ENCODE assay signal across 8 mouse cellular contexts in genomic region chr12:73909013-73909575, GRCm38 (mm10). TPM values are rescaled to one million over a fixed set of nuclear protein-coding genes. Genes with fewer than 3 reads are reported as not detected.
DNase-seq lines count a peak whose midpoint lies in the region; ATAC-seq and TF ChIP-seq lines count a peak whose summit lies in the region.

No protein-coding gene starts in this region.

- peak overlapping the region; percentile 93 for H3K9ac ChIP-seq in hindbrain, embryonic 13.5 days
- peak overlapping the region; percentile 99 for H3K9ac ChIP-seq in midbrain, embryonic 16.5 days (ENCODE audit: low read depth, low read length)

- H3K4me3 ChIP-seq in left cerebral cortex, adult 2 months = peak overlapping the region; percentile 96
- H3K4me3 ChIP-seq in bone marrow, adult 2 months (replicated peaks; ENCODE audit: control insufficient read depth, low read depth, low read length) = peak overlapping the region; percentile 89
- peak overlapping the region; percentile 93 for H3K4me3 ChIP-seq in hindbrain, embryonic 13.5 days
- peak overlapping the region; percentile 98 for H3K4me3 ChIP-seq in midbrain, embryonic 16.5 days (ENCODE audit: low read depth, low read length)

- TF ChIP-seq POLR2A in bone marrow, adult 2 months (IDR thresholded peaks at IDR 0.05; ENCODE audit: borderline replicate concordance, control insufficient read depth, low read depth, low read length) = no peak

- H3K27ac ChIP-seq in left cerebral cortex, adult 2 months = peak overlapping the region; percentile 99
- H3K27ac ChIP-seq in bone marrow, adult 2 months (ENCODE audit: control insufficient read depth, insufficient read depth, low read depth, low read length, poor library complexity) = no peak overlapping the region
- H3K27ac ChIP-seq in hindbrain, embryonic 13.5 days = no peak overlapping the region
- no peak overlapping the region for H3K27ac ChIP-seq in midbrain, embryonic 16.5 days (ENCODE audit: low read length)

- H3K4me2 ChIP-seq in hindbrain, embryonic 13.5 days = peak overlapping the region; percentile 74
- peak overlapping the region; percentile 86 for H3K4me2 ChIP-seq in midbrain, embryonic 16.5 days (ENCODE audit: low read length)

- WGBS in bone marrow, adult 2 months = 1% methylated on average over 6 of the region's 6 CpGs
- 6% methylated on average over 6 of the region's 6 CpGs for WGBS in hindbrain, embryonic 13.5 days
- WGBS in midbrain, embryonic 16.5 days = 3% methylated on average over 6 of the region's 6 CpGs

- no peaks in the 10 kb centered on the region; the same call in 1 of the 2 replicates for H3K4me1 ChIP-seq in bone marrow, adult 2 months (ENCODE audit: control insufficient read depth, insufficient read depth, low read length)
- peaks cover 17% of the 10 kb centered on the region for H3K4me1 ChIP-seq in hindbrain, embryonic 13.5 days (replicated peaks)
- peaks cover 18% of the 10 kb centered on the region for H3K4me1 ChIP-seq in midbrain, embryonic 16.5 days (ENCODE audit: control insufficient read depth, insufficient read depth, low read length)

- no peaks in the 10 kb centered on the region for H3K36me3 ChIP-seq in hindbrain, embryonic 13.5 days
- H3K36me3 ChIP-seq in midbrain, embryonic 16.5 days (ENCODE audit: control insufficient read depth, insufficient read depth, low read length) = no peaks in the 10 kb centered on the region

- no peak for DNase-seq in left cerebral cortex, adult 2 months (ENCODE audit: extremely low spot score in 1 of 2, low spot score in 2 of 2)
- no peak for DNase-seq in left cerebral cortex, postnatal 36 days (ENCODE audit: low spot score in 2 of 2)
- no peak for DNase-seq in right cerebral cortex, postnatal 4 days
- no peak for DNase-seq in yolk sac, embryonic 10.5 days (ENCODE audit: low spot score)
- no peak for DNase-seq in right cerebral cortex, postnatal 36 days (ENCODE audit: low spot score in 2 of 2)

- H3K9me3 ChIP-seq in hindbrain, embryonic 13.5 days = no peaks in the 10 kb centered on the region
- H3K9me3 ChIP-seq in midbrain, embryonic 16.5 days (replicated peaks; ENCODE audit: control insufficient read depth, low read length, poor library complexity, severe bottlenecking) = no peaks in the 10 kb centered on the region

- ATAC-seq in hindbrain, embryonic 13.5 days (ENCODE audit: low FRiP score) = no peak
- no peak for ATAC-seq in midbrain, embryonic 16.5 days

- TF ChIP-seq CTCF in left cerebral cortex, adult 2 months (IDR thresholded peaks at IDR 0.05) = no peak
- TF ChIP-seq CTCF in bone marrow, adult 2 months (IDR thresholded peaks at IDR 0.05; ENCODE audit: control insufficient read depth, insufficient read depth, low read length) = no peak

- H3K27me3 ChIP-seq in hindbrain, embryonic 13.5 days = no peaks in the 10 kb centered on the region
- H3K27me3 ChIP-seq in midbrain, embryonic 16.5 days (ENCODE audit: control insufficient read depth, insufficient read depth, low read depth, low read length) = no peaks in the 10 kb centered on the region

- intact Hi-C loops in left cerebral cortex, adult 2 months (cut with DNase I) = loop anchor here (5.0 to 10.0 kb wide), 3 partner anchors 117 to 1144 kb away; no protein-coding TSS in a partner anchor
- intact Hi-C loops in left cerebral cortex, postnatal 36 days (cut with DNase I) = loop anchor here (5.0 kb wide), 2 partner anchors 117 to 202 kb away; no protein-coding TSS in a partner anchor

RNA-seq across cellular contexts. Expression of gene Hif1a, which starts 7.9 kb away (rescaled TPM):
- total RNA-seq in left cerebral cortex, adult 2 months (2021) = 10 to 100 TPM; 51.7 to 53.3 TPM
- 10 to 100 TPM; 54.6 TPM for total RNA-seq in left cerebral cortex, postnatal 36 days (2021)
- 4.4 and 10.4 TPM in 2 replicates for polyA plus RNA-seq in bone marrow, adult 2 months (2011; ENCODE audit: insufficient read depth, insufficient read length, low replicate concordance, missing spikeins)
- 80.0 and 84.1 TPM in 2 replicates for polyA plus RNA-seq in hindbrain, embryonic 13.5 days (2015; fragmentation: Nextera tagmentation; extraction: Ambion mirVana)
- 68.6 and 75.8 TPM in 2 replicates for polyA plus RNA-seq in midbrain, embryonic 16.5 days (2015; fragmentation: Nextera tagmentation; extraction: Ambion mirVana)

RNA-seq across cellular contexts. Expression of gene Gm49321, which starts 28.4 kb away (rescaled TPM):
- 10 to 100 TPM; 11.8 to 15.7 TPM for total RNA-seq in left cerebral cortex, adult 2 months (2021)
- total RNA-seq in left cerebral cortex, postnatal 36 days (2021) = 10 to 100 TPM; 10.5 to 13.3 TPM
- not detected in 2 replicates for polyA plus RNA-seq in bone marrow, adult 2 months (2011; ENCODE audit: insufficient read depth, insufficient read length, low replicate concordance, missing spikeins)
- polyA plus RNA-seq in hindbrain, embryonic 13.5 days (2015; fragmentation: Nextera tagmentation; extraction: Ambion mirVana) = 20.9 and 23.9 TPM in 2 replicates
- 21.2 and 26.0 TPM in 2 replicates for polyA plus RNA-seq in midbrain, embryonic 16.5 days (2015; fragmentation: Nextera tagmentation; extraction: Ambion mirVana)

RNA-seq across cellular contexts. Expression of gene Snapc1, which starts 55.2 kb away (rescaled TPM):
- 10 to 100 TPM; 45.4 to 51.6 TPM for total RNA-seq in left cerebral cortex, adult 2 months (2021)
- total RNA-seq in left cerebral cortex, postnatal 36 days (2021) = 10 to 100 TPM; 41.1 to 50.4 TPM
- polyA plus RNA-seq in bone marrow, adult 2 months (2011; ENCODE audit: insufficient read depth, insufficient read length, low replicate concordance, missing spikeins) = 4.5 and 8.0 TPM in 2 replicates
- 34.4 and 39.0 TPM in 2 replicates for polyA plus RNA-seq in hindbrain, embryonic 13.5 days (2015; fragmentation: Nextera tagmentation; extraction: Ambion mirVana)
- polyA plus RNA-seq in midbrain, embryonic 16.5 days (2015; fragmentation: Nextera tagmentation; extraction: Ambion mirVana) = 37.0 and 39.4 TPM in 2 replicates
